Mouse (Mus musculus): ENCODE results near the gene Dupd1.
"Not testable (repeated sequence)": the region's sequence is repeated elsewhere in the genome, so short reads cannot be mapped to it uniquely, and the experiment has no call there.

The Dupd1 gene

DNA sequence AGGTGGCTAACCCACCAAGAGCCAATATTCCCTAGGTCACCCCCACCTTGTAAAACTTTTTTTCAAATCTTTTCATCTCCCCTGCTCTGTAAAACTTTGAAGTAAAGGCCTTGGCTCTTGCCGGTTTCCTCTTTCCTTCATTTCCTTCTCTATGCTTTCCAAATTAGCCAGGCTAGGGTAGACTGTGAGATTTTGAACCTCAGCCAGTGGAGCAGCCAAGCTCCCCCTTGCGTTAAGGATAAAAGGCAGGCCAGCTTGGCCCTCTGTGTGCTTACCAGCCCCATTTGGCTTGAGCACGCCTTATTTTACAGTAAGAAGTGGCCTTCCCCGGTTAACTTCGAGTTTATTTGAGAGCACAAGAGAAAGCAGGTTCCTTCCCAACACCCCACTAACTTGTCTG lies 39.9 kb downstream of the Dupd1 start:
- no peak for DNase-seq (ENCODE audit: low spot score)

DNA sequence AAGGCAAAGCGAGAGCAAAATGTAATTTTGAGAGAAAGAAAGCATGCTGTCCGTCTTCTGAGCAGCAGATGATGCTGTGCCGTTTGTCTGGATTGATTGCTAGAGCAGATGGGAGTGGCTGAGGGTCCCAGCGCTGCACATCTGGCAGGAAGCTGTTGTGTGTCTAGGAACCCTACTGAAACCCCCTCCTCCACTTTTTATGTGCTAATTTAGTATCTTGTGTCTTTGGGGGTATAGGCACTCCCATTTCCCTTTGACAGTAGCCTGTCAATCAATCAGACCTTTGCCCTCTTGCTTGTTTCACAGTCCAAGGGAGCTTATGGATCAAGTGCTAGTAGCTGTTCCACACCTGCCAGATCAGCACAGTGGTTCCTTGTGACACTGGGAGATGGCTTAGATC lies 41.3 kb downstream of the Dupd1 start:
- DNase-seq (ENCODE audit: low spot score): no peak

DNA sequence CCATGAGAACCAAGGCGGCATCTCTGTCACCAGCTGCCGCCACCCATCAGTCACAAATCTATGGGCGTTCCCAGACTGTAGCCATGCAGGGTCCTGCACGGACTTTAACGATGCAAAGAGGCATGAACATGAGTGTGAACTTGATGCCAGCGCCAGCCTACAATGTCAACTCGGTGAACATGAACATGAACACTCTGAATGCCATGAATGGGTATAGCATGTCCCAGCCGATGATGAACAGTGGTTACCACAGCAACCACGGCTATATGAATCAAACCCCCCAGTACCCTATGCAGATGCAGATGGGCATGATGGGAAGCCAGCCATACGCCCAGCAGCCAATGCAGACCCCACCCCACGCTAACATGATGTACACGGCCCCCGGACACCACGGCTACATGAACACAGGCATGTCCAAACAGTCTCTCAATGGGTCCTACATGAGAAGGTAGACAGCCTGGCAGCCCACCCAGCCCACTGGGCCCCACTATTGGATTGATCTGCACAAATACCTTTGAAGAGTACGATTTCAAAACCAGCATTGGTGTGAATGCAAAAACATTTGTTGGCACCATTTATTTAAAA lies 43.9 kb downstream of the Dupd1 start:
- DNase-seq (ENCODE audit: low spot score): not testable (repeated sequence)

DNA sequence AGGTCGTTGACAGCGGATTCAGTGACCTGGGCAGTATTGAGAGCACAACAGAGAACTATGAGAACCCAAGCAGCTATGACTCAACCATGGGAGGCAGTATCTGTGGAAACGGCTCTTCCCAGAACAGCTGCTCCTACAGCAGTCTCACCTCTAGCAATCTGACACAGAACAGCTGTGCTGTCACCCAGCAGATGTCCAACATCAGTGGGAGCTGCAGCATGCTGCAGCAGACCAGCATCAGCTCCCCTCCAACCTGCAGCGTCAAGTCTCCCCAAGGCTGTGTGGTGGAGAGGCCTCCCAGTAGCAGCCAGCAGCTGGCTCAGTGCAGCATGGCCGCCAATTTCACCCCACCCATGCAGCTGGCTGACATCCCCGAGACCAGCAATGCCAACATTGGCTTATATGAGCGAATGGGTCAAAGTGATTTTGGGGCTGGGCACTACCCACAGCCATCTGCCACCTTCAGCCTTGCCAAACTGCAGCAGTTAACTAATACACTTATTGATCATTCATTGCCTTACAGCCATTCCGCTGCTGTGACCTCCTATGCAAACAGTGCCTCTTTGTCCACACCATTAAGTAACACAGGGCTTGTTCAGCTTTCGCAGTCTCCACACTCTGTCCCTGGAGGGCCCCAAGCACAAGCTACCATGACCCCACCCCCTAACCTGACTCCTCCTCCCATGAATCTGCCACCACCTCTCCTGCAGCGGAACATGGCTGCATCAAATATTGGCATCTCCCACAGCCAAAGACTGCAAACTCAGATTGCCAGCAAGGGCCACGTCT lies 44.5 kb downstream of the Dupd1 start:
- DNase-seq (ENCODE audit: low spot score): no peak

DNA sequence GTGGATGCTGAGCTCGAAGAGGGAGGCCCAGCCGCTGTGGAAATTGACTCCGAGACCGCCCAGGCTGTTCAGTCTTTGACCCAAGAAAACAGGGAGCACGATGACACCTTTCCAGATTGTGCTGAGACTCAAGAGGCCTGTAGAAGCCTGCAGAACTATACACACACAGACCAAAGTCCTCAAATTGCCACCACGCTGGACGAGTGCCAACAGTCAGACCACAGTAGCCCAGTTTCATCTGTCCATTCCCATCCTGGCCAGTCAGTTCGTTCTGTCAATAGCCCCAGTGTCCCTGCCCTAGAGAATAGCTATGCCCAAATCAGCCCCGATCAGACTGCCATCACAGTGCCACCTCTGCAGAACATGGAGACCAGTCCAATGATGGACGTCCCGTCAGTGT lies 45.2 kb downstream of the Dupd1 start:
- no peak for DNase-seq (ENCODE audit: low spot score)

DNA sequence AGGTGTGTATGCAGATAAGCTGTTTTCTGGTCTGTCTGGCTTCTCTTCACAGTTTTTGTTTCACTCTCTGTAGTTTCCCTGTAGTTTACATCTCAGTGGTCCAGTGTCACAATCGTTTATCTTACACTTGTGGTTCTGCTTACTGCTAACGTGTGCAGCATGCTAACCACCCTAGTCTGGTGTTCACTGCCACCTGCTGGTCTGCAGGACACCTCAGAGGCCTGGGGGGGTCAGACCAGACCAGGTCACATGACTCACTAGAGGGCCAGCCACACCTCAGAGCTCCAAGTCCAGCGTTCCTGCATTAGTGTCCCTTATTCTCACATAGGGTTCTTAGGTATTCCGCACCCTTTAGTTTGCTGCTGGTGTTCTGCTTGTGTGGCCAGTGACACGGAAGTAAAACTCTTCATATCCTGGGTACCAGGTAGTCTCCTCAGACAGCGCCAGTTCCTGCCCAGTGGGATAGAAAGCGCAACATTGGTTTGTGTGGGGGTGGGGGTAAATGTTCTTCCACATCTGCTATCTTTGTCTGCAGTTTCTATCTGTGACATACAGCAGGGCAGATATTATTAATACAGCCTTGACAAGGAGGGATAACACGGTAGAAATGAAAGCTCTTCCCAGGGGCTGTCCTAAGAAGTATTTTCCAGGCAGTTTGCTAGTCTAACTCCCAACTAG lies 51.8 kb downstream of the Dupd1 start:
- no peak for DNase-seq (ENCODE audit: low spot score)

DNA sequence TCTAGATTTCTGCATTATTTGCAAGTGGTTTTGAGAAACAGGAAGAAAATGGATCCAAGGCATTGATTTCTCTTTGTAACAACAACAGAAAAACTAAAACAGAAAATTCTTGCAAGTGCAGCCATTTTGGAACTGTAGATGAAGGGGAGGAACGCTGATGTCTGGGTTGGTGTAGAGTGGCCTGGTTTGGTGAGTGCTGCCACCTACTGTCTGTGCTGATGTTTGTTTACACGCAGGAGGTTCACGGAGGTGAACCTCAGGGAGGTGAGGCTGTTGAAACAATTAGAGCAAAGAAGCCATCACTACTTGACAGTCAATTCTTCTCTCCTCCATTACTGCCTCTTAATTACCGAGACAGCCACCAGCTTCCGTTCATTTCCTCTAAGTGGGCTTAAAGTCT lies 54.7 kb downstream of the Dupd1 start:
- DNase-seq (ENCODE audit: low spot score): no peak

DNA sequence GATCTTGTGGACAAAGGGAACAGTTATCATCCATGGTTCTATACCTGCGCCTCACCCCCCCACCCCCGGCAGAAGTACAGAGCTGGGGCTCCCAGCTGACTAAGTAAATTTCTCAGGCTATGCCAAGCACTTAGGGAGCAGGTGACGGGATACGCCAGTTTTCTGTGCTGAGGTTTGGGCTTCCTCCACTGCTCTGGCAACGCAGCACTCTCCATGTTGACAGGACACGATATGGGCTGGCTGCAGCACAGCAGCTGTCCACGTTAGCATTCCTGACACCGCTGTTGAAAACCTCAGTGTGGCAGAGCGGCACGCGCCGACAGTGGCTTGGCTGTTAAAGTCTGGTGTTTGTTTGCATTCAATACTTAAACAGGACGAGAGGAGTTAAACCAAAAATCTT lies 55.2 kb downstream of the Dupd1 start:
- DNase-seq (ENCODE audit: low spot score): no peak

DNA sequence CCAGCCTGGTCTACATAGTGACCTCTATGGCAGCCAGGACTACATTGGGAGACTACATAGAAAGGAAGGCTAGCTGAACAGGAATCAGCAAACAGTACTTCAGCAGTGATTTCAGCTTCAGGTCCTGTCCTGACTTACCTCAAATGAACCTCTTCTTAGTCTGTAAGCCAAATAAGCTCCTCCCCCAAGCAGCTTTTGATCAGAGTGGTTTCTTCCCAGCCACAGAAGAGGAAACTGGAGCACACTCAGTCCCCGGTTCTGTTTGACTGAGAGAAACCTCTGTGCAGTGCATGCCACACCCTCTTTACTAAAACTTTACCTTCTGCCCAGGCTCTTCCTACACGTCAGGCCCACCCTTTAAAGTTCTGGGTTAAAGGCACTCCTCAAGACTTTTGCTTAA lies 60.6 kb downstream of the Dupd1 start:
- DNase-seq (ENCODE audit: low spot score): no peak

DNA sequence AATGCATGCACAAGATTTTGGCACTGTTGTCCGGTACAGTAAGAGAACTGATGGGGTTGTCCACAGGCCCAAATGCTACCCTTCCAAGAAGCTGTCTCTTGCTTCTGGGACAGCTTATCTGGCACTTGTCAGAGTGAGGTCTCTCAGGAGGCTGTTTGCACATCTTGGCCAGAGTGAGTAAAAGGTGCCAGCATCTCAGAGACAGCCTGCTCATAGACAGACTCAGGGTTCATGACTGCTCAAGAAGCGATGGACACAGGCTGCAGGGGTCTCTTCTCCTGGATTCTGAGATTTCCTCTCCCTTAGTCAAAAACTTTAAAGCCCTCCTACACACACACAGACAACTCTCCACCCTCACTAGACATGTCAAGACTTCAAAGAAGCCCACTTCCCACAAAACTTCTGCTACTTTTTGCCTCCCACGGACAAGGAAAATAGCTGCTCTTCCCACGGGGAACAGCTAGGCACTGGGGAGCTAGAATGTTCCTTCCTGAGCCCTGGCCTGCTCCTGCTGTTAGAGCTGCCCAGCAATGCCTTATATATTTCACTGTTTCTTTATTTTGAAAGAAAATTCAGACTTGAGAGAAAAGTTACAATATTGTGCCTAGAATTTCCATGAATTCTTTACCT lies 73.5 kb downstream of the Dupd1 start:
- DNase-seq (ENCODE audit: low spot score): no peak

DNA sequence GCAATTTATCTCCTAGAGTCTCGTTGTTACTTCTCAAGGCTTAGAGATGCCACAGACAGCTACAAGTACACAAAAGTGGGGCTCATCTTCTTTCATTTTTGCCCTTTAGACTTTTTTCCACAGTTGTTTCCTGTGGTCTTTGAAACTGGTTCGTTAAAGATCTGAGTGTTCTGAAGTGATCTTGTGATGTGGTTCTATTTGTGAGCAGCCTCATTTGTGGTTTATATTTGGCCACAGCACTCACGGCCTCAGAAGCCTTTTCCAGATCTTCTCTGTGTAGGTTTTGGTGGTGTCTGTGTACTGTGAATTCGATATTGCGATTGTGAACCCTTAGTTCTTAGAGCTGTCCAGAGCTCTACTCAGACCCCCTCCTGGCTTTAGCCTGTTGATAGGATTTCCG lies 77.8 kb downstream of the Dupd1 start:
- DNase-seq (ENCODE audit: low spot score): no peak

DNA sequence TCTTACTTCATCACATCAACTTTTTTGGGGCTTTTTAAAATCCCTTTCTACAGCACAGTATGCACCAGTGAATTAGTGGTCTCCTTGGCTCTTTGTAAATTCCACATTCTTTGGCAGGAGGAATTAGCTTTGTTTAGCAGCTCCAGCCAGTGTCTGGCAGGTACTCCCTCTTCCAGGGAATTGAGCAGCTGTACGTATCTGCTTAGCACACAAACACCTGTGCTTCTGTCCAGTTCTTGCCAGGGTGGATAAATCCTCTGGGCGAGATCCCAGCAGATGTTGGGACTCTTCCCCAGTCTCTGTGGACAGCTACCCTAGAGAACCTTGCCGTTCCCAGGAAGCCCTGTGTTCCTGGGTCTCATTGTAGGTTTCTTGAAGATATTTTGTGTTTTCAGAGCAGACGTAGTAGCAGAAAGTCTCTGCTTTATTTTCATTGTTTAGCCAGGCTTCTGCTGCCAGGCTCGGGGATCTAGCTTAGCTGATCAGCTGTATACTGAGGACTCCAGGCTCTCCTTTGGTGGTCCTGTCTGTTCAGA lies 82.6 kb downstream of the Dupd1 start:
- no peak for DNase-seq (ENCODE audit: low spot score)
